Mouse (Mus musculus) intestine, postnatal 0 days (tissue): Measurements from ENCODE around the gene Npl. TPM values are rescaled to one million over a fixed set of nuclear protein-coding genes. Genes with fewer than 3 reads are reported as not detected.
A peak's percentile ranks its signal among the peaks of the same experiment; 100 is the strongest.

Experiments
- ATAC-seq: fragments of 200-750 bp; cut with Nextera tagmentation; 2 replicates; pipeline ENCODE4 v1.8.0; 2017; ENCODE audit warnings: mild to moderate bottlenecking, moderate TSS enrichment, moderate library complexity
- H3K27ac ChIP-seq: fragments of 300-500 bp; sonication (generic); 2 replicates; pipeline ENCODE4 v1.5.1; 2014; ENCODE audit warnings: mild to moderate bottlenecking, low read depth, low read length, moderate library complexity
- H3K27me3 ChIP-seq: fragments of 300-500 bp; sonication (generic); replicated peaks from 2 replicates; pipeline ENCODE4 v1.6.1; 2014; ENCODE audit warnings: low read length, mixed read lengths; ENCODE audit not compliant: control insufficient read depth, insufficient read depth
- H3K36me3 ChIP-seq: fragments of 300-500 bp; sonication (generic); 2 replicates; pipeline ENCODE4 v1.6.1; 2014; ENCODE audit warnings: mild to moderate bottlenecking, moderate library complexity; ENCODE audit not compliant: control insufficient read depth, insufficient read depth
- H3K4me1 ChIP-seq: fragments of 300-500 bp; sonication (generic); replicated peaks from 2 replicates; pipeline ENCODE4 v1.6.1; 2014; ENCODE audit warnings: antibody characterized with exemption, low read length, mixed read lengths; ENCODE audit not compliant: control insufficient read depth, insufficient read depth
- H3K4me2 ChIP-seq: fragments of 300-500 bp; sonication (generic); replicated peaks from 2 replicates; pipeline ENCODE4 v1.6.1; 2014; ENCODE audit warnings: low read depth, mild to moderate bottlenecking, moderate library complexity
- H3K4me3 ChIP-seq: fragments of 300-500 bp; sonication (generic); 2 replicates; pipeline ENCODE4 v1.5.1; 2014; ENCODE audit warnings: low read depth, low read length
- H3K9ac ChIP-seq: fragments of 300-500 bp; sonication (generic); 2 replicates; pipeline ENCODE4 v1.6.1; 2014; ENCODE audit warnings: mild to moderate bottlenecking, low read depth, low read length
- H3K9me3 ChIP-seq: fragments of 300-500 bp; sonication (generic); 2 replicates; pipeline ENCODE4 v1.6.1; 2016; ENCODE audit warnings: mixed run types; ENCODE audit not compliant: control insufficient read depth
- CTCF ChIP-seq: sonication (generic); IDR thresholded peaks from 2 replicates; pipeline ENCODE4 v1.5.1; 2016; ENCODE audit warnings: low read depth, mild to moderate bottlenecking, control low read depth, antibody characterized with exemption, moderate library complexity
- WGBS: fragments of 180-500 bp; shearing (Covaris S2); extraction: QIAGEN DNeasy Blood & Tissue Kit; methylation state at CpG from one replicate; pipeline ENCODE4 v1.1.7; 2014; 5-methylcytosine and 5-hydroxymethylcytosine counted together
- polyA plus RNA-seq: library from polyadenylated mRNA; unstranded; fragments of >200 nt; fragmentation: Nextera tagmentation; extraction: Ambion mirVana; gene quantifications from 2 replicates; pipeline ENCODE4 v1.2.1, GENCODE M21; 2015

Gene Npl
- polyA plus RNA-seq, 1 experiment from 2014 or later = 967 TPM

GRCm38 (mm10) chr1:153461796-153462195 is 88.0 kb downstream of the Npl start:
- Histone ChIP-seq H3K27me3 (no peaks in the 10 kb centered on the region), H3K4me3 (no peak overlapping the region), H3K27ac (peak overlapping the region; percentile 24; the same call in 1 of the 2 replicates), H3K4me1 (no peaks in the 10 kb centered on the region), H3K9me3 (no peaks in the 10 kb centered on the region), H3K36me3 (peaks cover 76% of the 10 kb centered on the region), H3K9ac (no peak overlapping the region), H3K4me2 (no peak overlapping the region)
- whole genome bisulfite sequencing = 47% methylated on average over 1 of the region's 1 CpGs
- no peak for ATAC-seq
- no peak for TF ChIP-seq CTCF

- Histone ChIP-seq H3K4me1 (no peaks in the 10 kb centered on the region), H3K27me3 (no peaks in the 10 kb centered on the region), H3K4me2 (no peak overlapping the region), H3K9me3 (no peaks in the 10 kb centered on the region), H3K4me3 (no peak overlapping the region), H3K27ac (no peak overlapping the region), H3K9ac (no peak overlapping the region), H3K36me3 (peaks cover 67% of the 10 kb centered on the region)
- ATAC-seq = 0 out of 2 replicates have a peak, but pooled peaks have one; percentile 12
- WGBS = 87% methylated on average over 5 of the region's 5 CpGs
- no peak for TF ChIP-seq CTCF
These were observed 93.7 kb downstream of the Npl start for GRCm38 (mm10) chr1:153456137-153456536.

- H3K4me1 ChIP-seq = no peaks in the 10 kb centered on the region
- H3K4me3 ChIP-seq = no peak overlapping the region
- H3K27me3 ChIP-seq = no peaks in the 10 kb centered on the region
- no peak overlapping the region for H3K27ac ChIP-seq
- H3K4me2 ChIP-seq = no peak overlapping the region
- H3K36me3 ChIP-seq = peaks cover 42% of the 10 kb centered on the region
- H3K9me3 ChIP-seq = no peaks in the 10 kb centered on the region
- H3K9ac ChIP-seq = no peak overlapping the region
- TF ChIP-seq CTCF = no peak
- WGBS = 77% methylated on average over 3 of the region's 3 CpGs
- ATAC-seq = 0 out of 2 replicates have a peak, but pooled peaks have one; percentile 26
These were observed 96.7 kb downstream of the Npl start for GRCm38 (mm10) chr1:153453146-153453642.

Other genes with a start within 250 kb of the Npl start
- 39.2 and 44.5 TPM in 2 replicates for gene Lamc1, start 217.3 kb downstream of the Npl start, polyA plus RNA-seq
- 0.12 TPM in 1 of 2 replicates, not detected in the other for gene Shcbp1l, start 124.9 kb downstream of the Npl start, polyA plus RNA-seq
- gene Dhx9, start 62.4 kb downstream of the Npl start, polyA plus RNA-seq = 14.1 TPM in 2 replicates
- gene Rgs8, start 103.0 kb upstream of the Npl start, polyA plus RNA-seq = 0.07 and 0.17 TPM in 2 replicates
- 2.1 and 2.4 TPM in 2 replicates for gene Rgs16, start 190.3 kb upstream of the Npl start, polyA plus RNA-seq
- 49.9 and 57.7 TPM in 2 replicates for gene Rnasel, start 199.4 kb upstream of the Npl start, polyA plus RNA-seq